In the genomic region with DNA sequence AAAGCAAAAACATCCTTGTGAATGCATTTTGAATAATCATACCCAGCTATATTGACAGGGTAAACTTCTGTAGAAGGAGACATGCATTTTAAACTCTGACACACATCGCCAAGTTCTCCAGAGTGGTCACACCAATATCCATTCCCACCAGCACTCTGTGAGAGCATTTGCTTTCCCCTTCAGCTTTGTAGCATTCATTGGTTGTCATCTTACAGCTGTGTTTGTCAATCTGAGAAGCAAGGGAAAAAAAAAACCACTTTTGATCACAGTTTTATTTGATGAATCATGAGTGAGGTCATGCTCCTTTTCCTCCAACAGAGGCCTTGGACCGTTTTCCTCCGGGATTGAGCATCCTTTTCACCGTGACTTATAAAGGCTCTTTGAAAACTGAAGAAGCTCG, we compare ENCODE assay signal across 23 mouse cellular contexts.
"Had no signal": no experiment of that assay in that cellular context is flagged by ENCODE, and none has a peak within 500 bp of the region (broad histone marks: within the 10 kb centered on the region; RNA-seq: fewer than 3 reads in every experiment).

No protein-coding gene starts in this region.

- H3K36me3 ChIP-seq: embryonic facial prominence, embryonic 12.5 days; embryonic facial prominence, embryonic 13.5 days; embryonic facial prominence, embryonic 15.5 days; forebrain, embryonic 10.5 days; forebrain, embryonic 12.5 days; forebrain, embryonic 15.5 days had no signal

- H3K9ac ChIP-seq: embryonic facial prominence, embryonic 12.5 days; embryonic facial prominence, embryonic 13.5 days; embryonic facial prominence, embryonic 15.5 days; forebrain, embryonic 12.5 days; forebrain, embryonic 13.5 days; forebrain, embryonic 15.5 days; forebrain, postnatal 0 days had no signal

- H3K27me3 ChIP-seq: embryonic facial prominence, embryonic 12.5 days; embryonic facial prominence, embryonic 13.5 days; embryonic facial prominence, embryonic 15.5 days; forebrain, embryonic 12.5 days; forebrain, embryonic 13.5 days; forebrain, embryonic 15.5 days had no signal

- H3K27ac ChIP-seq: embryonic facial prominence, embryonic 12.5 days; embryonic facial prominence, embryonic 13.5 days; embryonic facial prominence, embryonic 15.5 days; forebrain, embryonic 10.5 days; forebrain, embryonic 12.5 days; forebrain, embryonic 13.5 days; forebrain, embryonic 15.5 days; gastrocnemius, adult 2 months; heart, adult 2 months had no signal

- H3K9me3 ChIP-seq: embryonic facial prominence, embryonic 12.5 days; embryonic facial prominence, embryonic 13.5 days; embryonic facial prominence, embryonic 15.5 days; forebrain, embryonic 10.5 days; forebrain, embryonic 12.5 days; forebrain, embryonic 13.5 days; forebrain, embryonic 15.5 days had no signal

- DNase-seq: cerebellum, adult 8-10 months; cerebellum, adult 9-10 months; cerebellum, adult 9-11 months; cerebellum, postnatal 14 days; cerebellum, postnatal 25 days; cerebellum, postnatal 36 days; gastrocnemius, adult 2 months; gastrocnemius, postnatal 10 days; gastrocnemius, postnatal 14 days; gastrocnemius, postnatal 25 days; gastrocnemius, postnatal 36 days; heart, adult 11 months; heart, adult 18-20 months; heart, adult 2 months had no signal

- H3K4me3 ChIP-seq: embryonic facial prominence, embryonic 12.5 days; embryonic facial prominence, embryonic 13.5 days; embryonic facial prominence, embryonic 15.5 days; erythroblast, embryonic 14.5 days; forebrain, embryonic 10.5 days; forebrain, embryonic 12.5 days; forebrain, embryonic 13.5 days; forebrain, embryonic 15.5 days; gastrocnemius, adult 2 months; heart, adult 2 months had no signal

- H3K4me1 ChIP-seq: embryonic facial prominence, embryonic 12.5 days; embryonic facial prominence, embryonic 13.5 days; embryonic facial prominence, embryonic 15.5 days had no signal

- H3K4me2 ChIP-seq: embryonic facial prominence, embryonic 12.5 days; embryonic facial prominence, embryonic 13.5 days; embryonic facial prominence, embryonic 15.5 days; forebrain, embryonic 12.5 days; forebrain, embryonic 13.5 days; forebrain, embryonic 15.5 days had no signal
